Mouse (Mus musculus) lung, adult 2 months (tissue): ENCODE measurements around the gene Cntfr.
"Not testable (repeated sequence)": the region's sequence is repeated elsewhere in the genome, so short reads cannot be mapped to it uniquely, and the experiment has no call there.

Experiments used
- CTCF ChIP-seq: fragments of 200-500 bp; IDR thresholded peaks from 2 replicates; pipeline ENCODE4 v1.5.1; 2011; ENCODE audit warnings: mild to moderate bottlenecking, low read length, control low read depth; ENCODE audit not compliant: insufficient read depth
- POLR2A ChIP-seq: fragments of 200-500 bp; IDR thresholded peaks from 2 replicates; pipeline ENCODE4 v1.6.1; 2011; ENCODE audit warnings: low read depth, mild to moderate bottlenecking, control low read depth, low read length, borderline replicate concordance; ENCODE audit errors: extremely low read depth

DNA sequence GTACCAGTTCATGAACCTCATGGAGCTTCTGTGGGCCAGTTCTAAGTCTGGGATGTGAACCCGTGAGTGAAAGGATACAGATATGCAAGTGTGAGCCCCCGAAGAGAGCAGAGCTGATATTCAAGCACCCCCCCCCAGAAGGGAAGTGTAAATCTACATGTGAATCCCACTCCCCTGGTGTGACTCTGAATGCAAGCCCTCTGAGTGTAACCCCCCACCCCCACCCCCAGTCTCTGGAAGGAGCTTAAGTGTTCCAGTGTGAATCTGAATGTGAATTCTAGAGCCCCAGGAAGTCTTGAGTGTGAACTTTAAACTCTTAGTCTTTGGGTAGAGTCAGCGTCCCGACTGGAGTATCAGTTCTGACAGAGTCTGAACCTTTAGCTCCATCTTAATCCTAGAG lies 3.4 kb downstream of the Cntfr start:
- TF ChIP-seq POLR2A, CTCF: not testable (repeated sequence)
